Mouse (Mus musculus) MEL (cell line): Measurements from ENCODE around the gene Hectd1. TPM values are rescaled to one million over a fixed set of nuclear protein-coding genes. Genes with fewer than 3 reads are reported as not detected.

ENCODE experiments used
- DNase-seq: peaks from one replicate; pipeline ENCODE4 v3.0.0; 2011; ENCODE audit warnings: low read depth, low spot score
- H3K27ac ChIP-seq: 2 replicates; pipeline ENCODE4 v1.5.1; 2012; ENCODE audit warnings: low read depth, mild to moderate bottlenecking, control low read depth, low read length, moderate library complexity; ENCODE audit not compliant: control insufficient read depth
- H3K27me3 ChIP-seq, 2 experiments: fragments of 150-350 bp in 1 of 2; sonication (generic) in 1 of 2; 2 replicates each; pipeline ENCODE4 v1.6.1; 2012; ENCODE audit warnings: low read length in 2 of 2, mild to moderate bottlenecking in 2 of 2, improper control_type of control experiment in 1 of 2, moderate library complexity in 1 of 2; ENCODE audit not compliant: insufficient read depth in 2 of 2, control insufficient read depth in 1 of 2
- H3K36me3 ChIP-seq, 2 experiments: 2 replicates each; pipeline ENCODE4 v1.6.1; 2012 to 2014; ENCODE audit warnings: low read length in 2 of 2, improper control_type of control experiment in 1 of 2, inconsistent platforms in 1 of 2, mild to moderate bottlenecking in 1 of 2; ENCODE audit not compliant: insufficient read depth in 2 of 2, control insufficient read depth in 1 of 2
- H3K4me1 ChIP-seq, 2 experiments: fragments of 150-350 bp in 1 of 2; sonication (generic) in 1 of 2; 2 replicates each; pipeline ENCODE4 v1.6.1; 2012; ENCODE audit warnings: low read length in 2 of 2, improper control_type of control experiment in 1 of 2, mild to moderate bottlenecking in 1 of 2; ENCODE audit not compliant: insufficient read depth in 2 of 2, control insufficient read depth in 1 of 2
- H3K4me3 ChIP-seq, 2 experiments: fragments of 150-350 bp in 1 of 2; sonication (generic) in 1 of 2; 2 replicates each; pipeline ENCODE4 v1.5.1; 2012; ENCODE audit warnings: low read depth in 2 of 2, low read length in 2 of 2, mild to moderate bottlenecking in 2 of 2, moderate library complexity in 2 of 2, control low read depth in 1 of 2, improper control_type of control experiment in 1 of 2; ENCODE audit not compliant: control insufficient read depth in 1 of 2, insufficient read depth in 1 of 2
- H3K79me2 ChIP-seq: 2 replicates; pipeline ENCODE4 v1.6.1; 2012; ENCODE audit warnings: mild to moderate bottlenecking, low read length, moderate library complexity; ENCODE audit not compliant: control insufficient read depth, poor library complexity, insufficient read depth
- H3K9ac ChIP-seq: 2 replicates; pipeline ENCODE4 v1.6.1; 2012; ENCODE audit warnings: low read depth, mild to moderate bottlenecking, control low read depth, low read length, moderate library complexity; ENCODE audit not compliant: control insufficient read depth, poor library complexity, severe bottlenecking
- H3K9me3 ChIP-seq: fragments of 150-350 bp; sonication (generic); replicated peaks from 2 replicates; pipeline ENCODE4 v1.6.1; 2012; ENCODE audit warnings: mild to moderate bottlenecking, low read length, improper control_type of control experiment, moderate library complexity; ENCODE audit not compliant: insufficient read depth
- BHLHE40 ChIP-seq: IDR thresholded peaks from 2 replicates; pipeline ENCODE4 v1.6.1; 2012; ENCODE audit warnings: low read depth, mild to moderate bottlenecking, inconsistent platforms, low read length, improper control_type of control experiment, borderline replicate concordance
- CHD1 ChIP-seq: IDR thresholded peaks from 2 replicates; pipeline ENCODE4 v1.6.1; 2012; ENCODE audit warnings: low read depth, mild to moderate bottlenecking, inconsistent platforms, low read length, improper control_type of control experiment
- CHD2 ChIP-seq: IDR thresholded peaks from 2 replicates; pipeline ENCODE4 v1.6.1; 2011; ENCODE audit warnings: low read length, improper control_type of control experiment
- CTCF ChIP-seq, 3 experiments: IDR thresholded peaks in 2 of 3; conservative IDR thresholded peaks in 1 of 3; 2 replicates each; pipeline ENCODE4 v1.5.1; 2011 to 2012; ENCODE audit warnings: low read length in 3 of 3, low read depth in 2 of 3, mild to moderate bottlenecking in 2 of 3, improper control_type of control experiment in 1 of 3, inconsistent platforms in 1 of 3, mixed read lengths in 1 of 3, moderate library complexity in 1 of 3; ENCODE audit not compliant: control insufficient read depth in 1 of 3, insufficient read depth in 1 of 3, poor library complexity in 1 of 3, severe bottlenecking in 1 of 3
- E2F4 ChIP-seq: IDR thresholded peaks from 2 replicates; pipeline ENCODE4 v1.6.1; 2011; ENCODE audit warnings: low read depth, low read length, improper control_type of control experiment, borderline replicate concordance
- EP300 ChIP-seq, 2 experiments: IDR thresholded peaks; 2 replicates each; pipeline ENCODE4 v1.6.1; 2011; ENCODE audit warnings: improper control_type of control experiment in 2 of 2, low read length in 2 of 2, low read depth in 1 of 2, mild to moderate bottlenecking in 1 of 2
- GABPA ChIP-seq: IDR thresholded peaks from 2 replicates; pipeline ENCODE4 v1.6.1; 2012; ENCODE audit warnings: low read depth, mild to moderate bottlenecking, inconsistent platforms, low read length, improper control_type of control experiment, moderate library complexity
- HCFC1 ChIP-seq: IDR thresholded peaks from 2 replicates; pipeline ENCODE4 v1.6.1; 2012; ENCODE audit warnings: low read depth, mild to moderate bottlenecking, inconsistent platforms, low read length, improper control_type of control experiment, moderate library complexity
- MAFK ChIP-seq: IDR thresholded peaks from 2 replicates; pipeline ENCODE4 v1.6.1; 2011; ENCODE audit warnings: low read depth, mild to moderate bottlenecking, low read length, improper control_type of control experiment, borderline replicate concordance
- MAZ ChIP-seq: IDR thresholded peaks from 2 replicates; pipeline ENCODE4 v1.6.1; 2012; ENCODE audit warnings: low read depth, mild to moderate bottlenecking, inconsistent platforms, low read length, improper control_type of control experiment
- MYB ChIP-seq: IDR thresholded peaks from 2 replicates; pipeline ENCODE4 v1.6.1; 2011; ENCODE audit warnings: mild to moderate bottlenecking, low read depth, low read length, improper control_type of control experiment
- NELFE ChIP-seq: IDR thresholded peaks from 2 replicates; pipeline ENCODE4 v1.6.1; 2011; ENCODE audit warnings: low read depth, low read length, improper control_type of control experiment
- POLR2A ChIP-seq, 2 experiments: IDR thresholded peaks; 2 replicates each; pipeline ENCODE4 v1.6.1; 2011 to 2012; ENCODE audit warnings: low read length in 2 of 2, mild to moderate bottlenecking in 2 of 2, control low read depth in 1 of 2, improper control_type of control experiment in 1 of 2, low read depth in 1 of 2, moderate library complexity in 1 of 2; ENCODE audit not compliant: control insufficient read depth in 1 of 2, insufficient read depth in 1 of 2, poor library complexity in 1 of 2
- POLR2AphosphoS2 ChIP-seq: IDR thresholded peaks from 2 replicates; pipeline ENCODE4 v1.6.1; 2011; ENCODE audit warnings: low read length, improper control_type of control experiment
- POLR2AphosphoS5 ChIP-seq: IDR thresholded peaks from 2 replicates; pipeline ENCODE4 v1.6.1; 2012; ENCODE audit warnings: low read depth, borderline replicate concordance, mild to moderate bottlenecking, inconsistent platforms, low read length, moderate library complexity, mixed read lengths
- RAD21 ChIP-seq: IDR thresholded peaks from 2 replicates; pipeline ENCODE4 v1.6.1; 2011; ENCODE audit warnings: mild to moderate bottlenecking, low read depth, low read length, improper control_type of control experiment
- SIN3A ChIP-seq: IDR thresholded peaks from 2 replicates; pipeline ENCODE4 v1.6.1; 2012; ENCODE audit warnings: low read length, improper control_type of control experiment, inconsistent platforms
- SMC3 ChIP-seq: IDR thresholded peaks from 2 replicates; pipeline ENCODE4 v1.6.1; 2011; ENCODE audit warnings: low read depth, low read length, improper control_type of control experiment
- TAL1 ChIP-seq: IDR thresholded peaks from 2 replicates; pipeline ENCODE4 v1.6.1; 2012; ENCODE audit warnings: mild to moderate bottlenecking, inconsistent platforms, low read length, moderate library complexity, mixed read lengths
- UBTF ChIP-seq: IDR thresholded peaks from 2 replicates; pipeline ENCODE4 v1.6.1; 2012; ENCODE audit warnings: low read depth, mild to moderate bottlenecking, inconsistent platforms, low read length, improper control_type of control experiment, moderate library complexity, borderline replicate concordance; ENCODE audit not compliant: insufficient read depth
- ZC3H11A ChIP-seq: IDR thresholded peaks from 2 replicates; pipeline ENCODE4 v1.6.1; 2012; ENCODE audit warnings: low read depth, mild to moderate bottlenecking, inconsistent platforms, low read length, improper control_type of control experiment
- ZMIZ1 ChIP-seq: IDR thresholded peaks from 2 replicates; pipeline ENCODE4 v1.6.1; 2012; ENCODE audit warnings: low read depth, mild to moderate bottlenecking, inconsistent platforms, low read length, improper control_type of control experiment, moderate library complexity
- ZNF384 ChIP-seq: IDR thresholded peaks from 2 replicates; pipeline ENCODE4 v1.6.1; 2012; ENCODE audit warnings: low read depth, mild to moderate bottlenecking, inconsistent platforms, low read length, improper control_type of control experiment
- polyA plus RNA-seq, 2 experiments: library from polyadenylated mRNA; stranded (reverse) in 1 of 2; unstranded in 1 of 2; fragments of >175 nt in 1 of 2; fragments of >200 nt in 1 of 2; gene quantifications; 2 replicates each; pipeline versions ENCODE4 v1.2.1 to v1.2.4; 2012; ENCODE audit warnings: low replicate concordance in 2 of 2, low read depth in 1 of 2; ENCODE audit not compliant: insufficient read length in 2 of 2, insufficient read depth in 1 of 2, missing spikeins in 1 of 2
- total RNA-seq: library from RNA; depleted of rRNA; stranded (reverse); fragments of 300-350 nt; gene quantifications from 2 replicates; pipeline ENCODE4 v1.2.3, GENCODE M21; 2012

Gene Hectd1
- total and polyA plus RNA-seq, 3 experiments: 55.2 to 248 (median 72.0) TPM

- H3K27me3 ChIP-seq: no peaks in the 10 kb centered on the region
- no peak overlapping the region for H3K4me3 ChIP-seq
- H3K36me3 ChIP-seq: peaks cover 20 to 49% of the 10 kb centered on the region in 2 experiments
- no peak for DNase-seq
- peaks cover 70% of the 10 kb centered on the region for H3K79me2 ChIP-seq
- H3K4me1 ChIP-seq: peaks cover 16 to 22% of the 10 kb centered on the region in 2 experiments
- no peaks in the 10 kb centered on the region for H3K9me3 ChIP-seq
- no peak overlapping the region for H3K9ac ChIP-seq
- H3K27ac ChIP-seq: no peak overlapping the region
- TF ChIP-seq ZNF384 (no peak), E2F4 (no peak), CTCF (IDR thresholded peaks at IDR 0.05 in 2 of 3, conservative IDR thresholded peaks at IDR 0.05 in 1 of 3; ENCODE audit: control insufficient read depth in 1 of 3, insufficient read depth in 1 of 3, low read depth in 2 of 3, low read length in 3 of 3, poor library complexity in 1 of 3, severe bottlenecking in 1 of 3) (peak; percentile 28 to 57 (median 33); a peak in 5 of 6 replicates), NELFE (no peak), BHLHE40 (no peak), MAFK (no peak), ZMIZ1 (no peak), MAZ (no peak), SMC3 (peak; percentile 14; the same call in 1 of the 2 replicates)
These were observed 4.0 kb downstream of the Hectd1 start for GRCm38 (mm10) chr12:51825338-51825737.

DNA sequence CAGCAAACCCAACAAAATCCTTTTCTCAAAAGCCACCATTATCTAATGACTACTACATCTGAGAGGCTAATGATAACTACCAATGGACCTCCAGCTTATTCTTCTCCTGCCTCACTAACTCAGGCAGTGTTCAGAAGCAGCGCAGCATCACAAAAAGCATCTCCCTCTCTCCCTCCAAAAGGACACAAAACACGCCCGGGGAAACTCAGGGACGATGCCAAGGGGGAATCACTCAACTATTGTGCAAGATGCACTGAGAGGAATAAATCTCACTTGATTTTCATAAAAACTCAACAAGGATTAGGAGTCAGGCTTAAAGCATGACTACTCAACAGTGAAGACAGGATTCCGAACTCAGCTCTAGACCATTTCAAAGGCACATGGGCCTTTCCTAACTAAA, 6.0 kb downstream of the Hectd1 start:
- no peak for TF ChIP-seq SIN3A
- TF ChIP-seq UBTF: no peak
- TF ChIP-seq ZNF384: no peak
- no peak for TF ChIP-seq GABPA
- TF ChIP-seq CHD1: no peak
- Histone ChIP-seq H3K79me2 (peaks cover 64% of the 10 kb centered on the region), H3K36me3 (peaks cover 20 to 64% of the 10 kb centered on the region in 2 experiments), H3K9me3 (no peaks in the 10 kb centered on the region), H3K4me3 (no peak overlapping the region), H3K4me1 (peaks cover 31 to 36% of the 10 kb centered on the region in 2 experiments), H3K27ac (no peak overlapping the region), H3K9ac (no peak overlapping the region), H3K27me3 (no peaks in the 10 kb centered on the region)
- no peak for DNase-seq

DNA sequence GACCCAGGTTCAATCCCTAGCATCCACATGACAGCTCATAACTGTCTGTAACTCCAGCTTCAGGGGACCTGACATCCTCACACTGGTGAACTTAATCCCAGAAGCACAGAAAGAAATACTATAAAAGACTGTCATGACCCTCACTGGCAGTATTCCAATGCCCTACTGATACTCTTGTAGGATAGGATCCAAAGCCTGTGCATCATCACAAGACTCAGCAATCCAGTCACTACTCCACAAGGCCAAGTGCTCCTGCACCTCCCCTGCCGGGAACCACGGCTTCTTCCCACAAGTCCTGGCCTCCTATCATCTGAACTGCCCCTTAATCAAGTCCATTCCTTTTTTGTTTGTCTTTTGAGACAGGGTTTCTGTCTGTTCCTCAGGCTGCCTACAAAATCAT, 6.5 kb downstream of the Hectd1 start:
- Histone ChIP-seq H3K27ac (no peak overlapping the region), H3K4me1 (peaks cover 34 to 39% of the 10 kb centered on the region in 2 experiments), H3K27me3 (no peaks in the 10 kb centered on the region), H3K9me3 (no peaks in the 10 kb centered on the region), H3K4me3 (no peak overlapping the region), H3K79me2 (peaks cover 65% of the 10 kb centered on the region), H3K36me3 (peaks cover 20 to 68% of the 10 kb centered on the region in 2 experiments), H3K9ac (no peak overlapping the region)
- TF ChIP-seq RAD21 (no peak), POLR2A (IDR thresholded peaks at IDR 0.05; ENCODE audit: control insufficient read depth in 1 of 2, insufficient read depth in 1 of 2, low read depth in 1 of 2, low read length in 2 of 2, poor library complexity in 1 of 2) (no peak), MAZ (no peak), UBTF (no peak), TAL1 (no peak), MAFK (no peak), ZC3H11A (no peak), CHD2 (no peak), POLR2AphosphoS5 (no peak), GABPA (no peak), HCFC1 (no peak), E2F4 (no peak), CTCF (IDR thresholded peaks at IDR 0.05 in 2 of 3, conservative IDR thresholded peaks at IDR 0.05 in 1 of 3; ENCODE audit: control insufficient read depth in 1 of 3, insufficient read depth in 1 of 3, low read depth in 2 of 3, low read length in 3 of 3, poor library complexity in 1 of 3, severe bottlenecking in 1 of 3) (no peak), MYB (no peak), POLR2AphosphoS2 (no peak), EP300 (IDR thresholded peaks at IDR 0.05; ENCODE audit: low read depth in 1 of 2, low read length in 2 of 2) (no peak), NELFE (no peak)
- DNase-seq: no peak
